Mouse (Mus musculus) cortical plate, adult 2 months (tissue): ENCODE measurements around the gene Arid2. TPM values are rescaled to one million over a fixed set of nuclear protein-coding genes. Genes with fewer than 3 reads are reported as not detected.

Experiments
- H3K27ac ChIP-seq: fragments of 200-500 bp; 2 replicates; pipeline ENCODE4 v1.5.1; 2012; ENCODE audit warnings: low read length, control low read depth, inconsistent platforms; ENCODE audit not compliant: insufficient read depth
- H3K4me1 ChIP-seq: fragments of 200-500 bp; 2 replicates; pipeline ENCODE4 v1.6.1; 2011; ENCODE audit warnings: low read length; ENCODE audit not compliant: control insufficient read depth, insufficient read depth
- H3K4me3 ChIP-seq: fragments of 200-500 bp; 2 replicates; pipeline ENCODE4 v1.5.1; 2011; ENCODE audit warnings: mild to moderate bottlenecking, low read length, control low read depth; ENCODE audit not compliant: insufficient read depth
- CTCF ChIP-seq: fragments of 200-500 bp; IDR thresholded peaks from 2 replicates; pipeline ENCODE4 v1.5.1; 2011; ENCODE audit warnings: mild to moderate bottlenecking, control low read depth, low read length; ENCODE audit not compliant: insufficient read depth; ENCODE audit errors: extremely low read depth
- POLR2A ChIP-seq: fragments of 200-500 bp; IDR thresholded peaks from 2 replicates; pipeline ENCODE4 v1.6.1; 2011; ENCODE audit warnings: mild to moderate bottlenecking, low read length, control low read depth; ENCODE audit not compliant: insufficient read depth; ENCODE audit errors: extremely low read depth
- polyA plus RNA-seq: library from polyadenylated mRNA; depleted of rRNA; stranded (reverse); fragments of >200 nt; gene quantifications from 2 replicates; pipeline ENCODE4 v1.2.3, GENCODE M21; 2012

The Arid2 gene
- polyA plus RNA-seq, 1 experiment: 13.3 TPM

DNA sequence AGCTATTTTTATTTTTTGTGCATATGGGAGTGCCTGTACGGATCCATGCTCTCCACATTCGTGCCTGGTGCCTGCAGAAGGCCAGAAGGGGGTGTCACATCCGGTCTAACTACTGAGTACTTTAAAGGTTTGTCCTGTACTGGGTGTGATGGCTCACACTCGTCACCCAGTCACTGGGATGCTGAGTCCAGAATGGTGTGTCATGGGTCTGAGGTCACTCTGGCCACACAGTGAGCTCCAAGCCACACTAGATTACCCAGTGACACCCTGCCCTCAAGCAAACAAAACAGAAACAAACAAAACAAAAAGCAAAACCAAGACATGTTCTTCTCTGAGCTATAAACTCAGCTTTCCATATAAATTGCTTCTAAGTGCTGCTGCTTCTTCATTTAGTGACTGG lies 17.9 kb upstream of the Arid2 start:
- TF ChIP-seq CTCF: no peak
- TF ChIP-seq POLR2A: no peak
- Histone ChIP-seq H3K4me1 (no peaks in the 10 kb centered on the region), H3K4me3 (no peak overlapping the region), H3K27ac (no peak overlapping the region)

DNA sequence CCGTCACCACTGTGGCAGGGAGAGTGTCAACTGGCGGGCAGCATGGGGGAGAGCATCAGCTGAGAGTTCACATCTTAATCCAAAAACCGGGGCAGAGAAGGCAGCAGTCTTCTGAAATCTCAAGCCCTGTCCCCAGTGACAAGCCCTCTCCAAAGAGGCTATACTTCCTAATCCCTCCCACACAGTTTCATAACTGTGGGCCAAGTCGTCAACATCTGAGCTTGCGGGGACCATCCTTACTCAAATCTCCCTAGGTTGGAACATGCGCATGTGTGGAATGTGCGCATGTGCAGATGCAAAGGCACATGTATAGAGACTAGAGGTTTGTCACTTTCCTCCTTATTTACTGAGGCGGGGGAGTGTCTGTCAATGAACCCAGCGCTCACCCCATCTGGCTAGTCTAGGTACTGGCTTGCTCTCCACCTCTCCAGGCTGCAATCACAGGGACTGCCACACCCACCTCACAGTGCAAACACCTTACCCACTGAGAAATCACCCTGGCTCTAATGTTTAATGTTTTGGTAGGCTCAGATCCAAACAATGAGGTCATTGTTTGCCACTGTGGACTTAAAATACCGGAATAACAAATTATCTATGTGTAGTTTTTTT lies 16.9 kb upstream of the Arid2 start:
- no peak for TF ChIP-seq POLR2A
- TF ChIP-seq CTCF: no peak
- no peak overlapping the region for H3K4me3 ChIP-seq
- no peak overlapping the region for H3K27ac ChIP-seq
- H3K4me1 ChIP-seq: no peaks in the 10 kb centered on the region

DNA sequence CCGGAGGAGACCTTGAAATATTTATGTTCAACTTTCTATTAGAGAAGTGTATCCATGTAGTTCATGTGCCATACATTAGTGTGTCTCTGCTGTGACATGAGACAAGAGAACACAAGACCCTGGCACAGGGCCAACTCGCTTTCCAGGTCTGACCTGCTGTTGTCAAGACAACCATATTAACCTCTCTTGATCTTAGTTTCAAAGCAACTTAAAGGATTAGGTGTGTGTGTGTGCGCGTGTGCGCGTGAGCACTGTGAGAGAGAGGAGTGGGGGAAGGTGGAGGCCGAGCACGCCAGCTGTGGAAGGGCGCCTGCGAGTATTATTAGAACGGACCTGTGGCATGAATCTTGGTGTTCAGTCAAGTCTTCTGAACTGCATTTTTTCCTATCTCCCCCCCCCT lies 15.0 kb upstream of the Arid2 start:
- no peak overlapping the region for H3K27ac ChIP-seq
- no peak overlapping the region for H3K4me3 ChIP-seq
- TF ChIP-seq CTCF (no peak), POLR2A (no peak)
- H3K4me1 ChIP-seq: no peaks in the 10 kb centered on the region

DNA sequence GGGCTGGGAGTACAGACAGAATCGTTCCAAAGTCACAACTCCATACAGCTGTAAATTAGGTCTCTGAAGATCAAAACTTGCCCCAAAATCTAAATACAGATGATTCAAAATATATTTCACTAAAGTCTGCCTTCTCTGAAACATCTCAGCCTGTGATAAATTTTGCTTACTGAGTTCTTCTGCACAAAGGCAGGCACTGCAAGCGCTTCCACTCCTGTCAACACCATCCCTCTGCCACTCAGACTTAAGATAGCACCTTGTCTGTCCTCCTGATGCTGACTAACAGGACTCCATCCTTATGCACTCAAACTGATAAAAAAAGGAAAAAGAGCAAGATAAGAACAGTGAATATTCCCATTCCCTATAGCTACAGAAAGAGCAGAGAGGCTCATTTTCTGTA lies 13.0 kb upstream of the Arid2 start:
- Histone ChIP-seq H3K4me3 (no peak overlapping the region), H3K27ac (no peak overlapping the region), H3K4me1 (no peaks in the 10 kb centered on the region)
- TF ChIP-seq POLR2A: no peak
- TF ChIP-seq CTCF: no peak

DNA sequence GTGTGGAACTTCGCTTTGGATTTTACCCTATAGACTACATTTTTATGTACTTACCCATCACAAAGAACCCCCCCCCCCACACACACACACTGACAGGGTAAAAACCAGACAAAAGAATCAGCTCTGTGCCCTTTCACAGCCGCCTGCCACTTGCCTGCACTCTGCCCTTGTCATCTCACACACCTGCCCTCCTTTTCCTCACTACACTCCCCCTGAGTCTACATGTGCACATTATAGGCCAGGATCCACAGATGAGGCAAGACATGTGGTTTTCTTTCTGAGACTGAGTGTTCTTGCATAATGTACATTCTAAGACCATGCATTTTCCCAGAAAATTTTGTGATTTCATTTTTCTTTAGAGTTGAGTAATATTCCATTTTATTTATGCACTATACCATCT lies 12.1 kb upstream of the Arid2 start:
- TF ChIP-seq POLR2A (no peak), CTCF (no peak)
- Histone ChIP-seq H3K4me1 (peaks cover 2% of the 10 kb centered on the region; the same call in 1 of the 2 replicates), H3K4me3 (no peak overlapping the region), H3K27ac (no peak overlapping the region)

DNA sequence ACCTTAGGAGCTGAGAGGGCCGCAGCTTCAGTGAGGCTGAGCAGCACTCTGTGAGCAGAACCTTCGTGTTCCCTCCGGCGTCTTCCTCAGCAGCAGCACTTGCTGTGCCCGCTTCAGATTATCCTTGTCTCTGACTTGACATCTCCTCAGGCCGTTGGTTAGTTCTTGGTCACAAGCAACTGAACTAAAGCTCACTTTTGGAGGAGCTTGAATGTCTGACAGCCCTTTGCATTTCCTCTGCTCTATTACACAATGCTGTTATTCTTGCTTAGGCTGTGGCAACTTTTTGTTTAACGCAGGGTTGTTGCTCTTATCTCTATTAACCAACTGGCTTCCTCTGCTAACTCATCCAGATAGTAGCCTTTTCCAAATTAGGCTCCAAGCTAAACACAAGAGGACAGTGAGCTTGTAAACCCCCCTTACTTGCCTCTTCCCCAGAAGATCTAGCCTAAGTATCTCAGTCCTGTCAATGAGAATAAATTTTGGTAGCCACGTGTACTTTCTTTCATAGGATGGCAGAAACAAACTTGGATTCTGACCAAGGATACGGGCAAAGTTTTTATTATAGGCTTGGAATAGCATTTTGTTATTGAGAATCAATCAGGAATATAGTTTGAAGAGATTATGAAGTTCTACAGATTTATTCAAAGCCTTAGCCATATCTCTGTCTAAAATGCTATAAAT lies 11.4 kb upstream of the Arid2 start:
- H3K4me3 ChIP-seq: no peak overlapping the region
- H3K27ac ChIP-seq: no peak overlapping the region
- TF ChIP-seq POLR2A (no peak), CTCF (no peak)
- H3K4me1 ChIP-seq: peaks cover 2% of the 10 kb centered on the region; the same call in 1 of the 2 replicates

DNA sequence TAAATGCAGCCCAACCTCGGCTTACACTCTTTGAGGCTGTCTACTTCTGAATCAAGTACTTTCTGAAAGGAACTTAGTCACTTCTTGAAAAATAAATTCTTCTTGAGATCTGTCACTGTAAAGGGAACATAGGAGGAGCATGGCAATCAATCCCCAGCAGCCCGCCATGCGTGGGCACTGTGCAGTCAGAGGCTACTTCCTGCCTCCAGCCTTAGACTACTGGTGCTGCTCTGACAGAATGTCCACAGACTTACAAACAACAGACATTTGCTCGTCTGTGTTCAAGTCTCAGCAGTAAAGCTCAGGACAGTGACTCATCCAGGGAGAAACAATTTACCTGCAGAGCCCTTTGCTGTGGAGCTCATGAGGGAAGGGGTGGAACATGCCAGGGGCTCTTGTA lies 10.3 kb upstream of the Arid2 start:
- Histone ChIP-seq H3K4me3 (no peak overlapping the region), H3K4me1 (peaks cover 5% of the 10 kb centered on the region; the same call in 1 of the 2 replicates), H3K27ac (no peak overlapping the region)
- TF ChIP-seq CTCF (no peak), POLR2A (no peak)

DNA sequence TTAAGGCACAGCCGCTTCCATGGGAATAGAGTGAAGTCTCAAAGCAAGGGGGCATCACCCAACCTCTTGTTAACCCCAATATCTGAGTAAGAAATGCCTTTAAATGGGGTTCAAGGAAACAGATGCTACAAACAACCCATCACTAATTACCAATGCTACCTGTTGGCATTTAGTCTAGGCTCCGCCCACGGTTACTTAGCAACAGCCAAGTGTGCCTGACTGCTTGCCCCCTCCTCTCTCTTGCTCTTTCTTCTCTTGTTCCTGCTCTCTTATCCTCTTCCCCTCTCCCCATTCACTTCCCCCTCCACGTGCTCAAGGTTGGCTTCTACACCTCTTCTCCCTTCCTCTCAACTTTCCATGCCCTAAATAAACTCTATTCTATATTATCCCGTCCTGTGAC lies 6.1 kb upstream of the Arid2 start:
- no peak for TF ChIP-seq CTCF
- TF ChIP-seq POLR2A: no peak
- Histone ChIP-seq H3K4me1 (peaks cover 7% of the 10 kb centered on the region; the same call in 1 of the 2 replicates), H3K4me3 (no peak overlapping the region), H3K27ac (no peak overlapping the region)

DNA sequence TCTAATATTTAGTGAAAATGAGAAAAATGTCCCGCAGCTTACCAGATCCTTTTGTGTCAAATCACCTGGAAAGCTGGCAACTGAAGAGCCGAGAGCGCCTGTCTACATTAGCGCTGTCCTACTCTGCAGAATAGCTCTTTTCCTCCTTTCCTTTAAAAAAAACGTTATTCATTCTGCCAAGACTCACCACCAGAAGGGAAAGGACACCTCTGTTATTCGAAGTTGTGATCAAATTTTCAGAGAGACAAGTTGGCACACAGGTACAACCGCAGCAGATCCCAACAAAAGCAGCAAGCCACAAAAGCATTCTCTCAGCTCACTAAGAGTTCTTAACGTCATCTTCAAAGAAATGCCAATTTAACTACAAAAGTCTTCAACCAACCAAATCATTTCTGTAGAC lies 4.2 kb upstream of the Arid2 start:
- TF ChIP-seq POLR2A: no peak
- TF ChIP-seq CTCF: no peak
- H3K27ac ChIP-seq: no peak overlapping the region
- H3K4me1 ChIP-seq: peaks cover 7% of the 10 kb centered on the region; the same call in 1 of the 2 replicates

DNA sequence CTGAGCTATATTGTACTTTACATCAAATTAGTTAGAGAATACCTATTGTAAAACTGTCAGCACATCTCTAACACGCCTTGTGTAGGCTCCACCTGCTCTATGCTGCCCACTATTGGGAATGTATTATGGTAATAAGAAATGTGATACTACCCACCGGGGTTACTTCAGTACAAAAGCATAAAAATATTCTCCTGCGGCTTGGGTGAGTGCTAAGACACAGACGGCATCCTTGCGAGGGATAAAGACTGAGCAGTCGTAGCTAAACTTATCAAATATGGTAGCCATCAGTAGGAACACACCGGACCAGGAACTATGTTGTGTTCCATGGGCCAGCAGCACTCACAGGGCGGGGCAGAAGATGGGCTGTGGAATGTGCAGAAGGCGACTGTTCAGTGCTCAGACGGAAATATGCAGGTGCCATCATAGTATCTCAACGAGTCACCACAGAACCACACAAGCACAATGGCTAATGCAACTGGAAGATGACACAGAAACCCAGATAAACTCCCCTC lies 3.3 kb upstream of the Arid2 start:
- H3K27ac ChIP-seq: no peak overlapping the region
- H3K4me3 ChIP-seq: peak overlapping the region; percentile 67
- peaks cover 8% of the 10 kb centered on the region; the same call in 1 of the 2 replicates for H3K4me1 ChIP-seq
- TF ChIP-seq POLR2A: no peak
- TF ChIP-seq CTCF: no peak

More for the DNA sequence above, 4.2 kb upstream of the Arid2 start:
- peak overlapping the region; percentile 67 for H3K4me3 ChIP-seq
